Mouse (Mus musculus): Measurements from ENCODE around the gene Cmtm2a.
"Not testable (repeated sequence)": the region's sequence is repeated elsewhere in the genome, so short reads cannot be mapped to it uniquely, and the experiment has no call there.

Gene Cmtm2a
- long read RNA-seq, experiment 1 = 0 reads
- long read RNA-seq, experiment 2, partial matches to known transcripts = 0 of 2 reads
- long read RNA-seq, experiment 2, other reads (novel, unspliced or antisense) = 2 of 2 reads

DNA sequence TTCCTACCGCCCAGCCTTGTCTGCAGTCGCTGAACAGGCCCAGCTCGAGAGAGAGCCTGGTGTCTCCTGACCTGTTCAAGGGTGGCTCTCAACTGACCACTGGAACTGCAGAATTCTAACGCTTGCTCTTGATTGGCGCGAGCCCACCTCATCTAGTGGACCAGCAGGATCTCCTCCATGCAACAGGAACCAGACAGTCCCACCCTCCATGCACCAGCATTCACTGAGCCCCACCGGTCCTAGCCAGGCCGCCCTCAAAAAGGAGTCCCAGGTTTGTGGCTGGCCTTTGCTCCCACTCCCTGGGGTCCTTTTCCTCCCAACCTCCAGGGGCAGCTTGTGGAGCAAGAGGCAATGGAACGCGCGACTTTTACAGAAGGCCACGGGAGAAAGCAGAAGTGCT lies at the start of gene Cmtm2a:
Gene Cmtm2a, minus strand, starts transcription at position 101 of the 400 bp plus-strand sequence.
- intact Hi-C loops (cut with DNase I) = not testable (repeated sequence)

DNA sequence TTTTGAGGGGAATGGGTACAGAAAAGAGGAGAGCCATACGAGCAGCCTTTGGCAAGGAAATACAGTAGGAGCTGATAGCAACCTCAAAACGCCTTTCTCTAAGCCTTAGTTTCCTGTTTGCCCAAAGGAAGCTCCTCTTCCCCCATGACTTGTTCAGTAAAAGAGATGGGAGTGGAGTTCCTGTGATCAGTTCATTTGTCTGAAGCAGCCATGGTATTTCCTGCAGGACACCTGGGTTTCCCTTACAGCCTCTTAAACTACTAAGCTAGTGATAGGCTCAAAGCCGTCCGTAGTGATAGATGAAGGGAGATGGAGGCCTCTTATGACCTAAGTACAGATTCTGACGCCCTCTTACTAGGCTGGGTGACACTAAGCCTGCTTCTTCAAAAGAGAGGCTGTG lies 49.4 kb upstream of the Cmtm2a start:
- intact Hi-C loops (cut with DNase I) = loop anchor here (5.0 to 10.0 kb wide), 3 partner anchors 55 to 198 kb away; partner anchors contain the start of genes Cklf and Cmtm4

- intact Hi-C loops (cut with DNase I) = loop anchor here (5.0 to 10.0 kb wide), 3 partner anchors 56 to 197 kb away; partner anchors contain the start of genes Cklf and Cmtm4
Observed at GRCm38 (mm10) chr8:104341678-104342077, 48.7 kb upstream of the Cmtm2a start.

DNA sequence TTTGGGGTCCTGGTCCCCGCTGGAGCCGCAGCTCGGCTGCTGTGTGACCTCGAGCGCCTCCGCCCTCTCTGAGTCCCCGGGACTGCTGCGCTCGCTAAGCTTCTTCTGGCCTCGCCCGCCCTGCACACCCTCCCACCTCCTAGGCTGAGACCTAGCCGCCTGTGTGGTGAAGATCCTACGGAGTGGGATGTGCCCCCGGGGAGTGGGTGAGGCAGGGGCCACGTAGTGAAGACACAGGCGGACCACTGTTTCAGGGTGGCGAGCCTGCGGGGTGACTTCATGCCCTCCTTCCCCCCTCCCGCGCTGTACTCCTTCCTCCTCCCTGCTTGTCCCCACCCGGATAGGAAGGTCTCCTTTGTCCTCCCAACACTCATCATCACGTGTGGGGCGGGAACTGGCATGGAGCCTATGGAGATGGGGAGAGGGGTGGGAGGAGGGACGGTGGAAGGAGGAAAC lies 48.2 kb upstream of the Cmtm2a start:
- intact Hi-C loops (cut with DNase I) = loop anchor here (5.0 to 10.0 kb wide), 3 partner anchors 56 to 196 kb away; partner anchors contain the start of genes Cklf and Cmtm4

- intact Hi-C loops (cut with DNase I) = loop anchor here (5.0 to 10.0 kb wide), 3 partner anchors 57 to 196 kb away; partner anchors contain the start of genes Cklf and Cmtm4
Observed at GRCm38 (mm10) chr8:104340233-104341105, 47.5 kb upstream of the Cmtm2a start.

GRCm38 (mm10) chr8:104339983-104340232 lies 46.9 kb upstream of the Cmtm2a start:
- intact Hi-C loops (cut with DNase I) = loop anchor here (5.0 to 10.0 kb wide), 3 partner anchors 57 to 195 kb away; partner anchors contain the start of genes Cklf and Cmtm4

DNA sequence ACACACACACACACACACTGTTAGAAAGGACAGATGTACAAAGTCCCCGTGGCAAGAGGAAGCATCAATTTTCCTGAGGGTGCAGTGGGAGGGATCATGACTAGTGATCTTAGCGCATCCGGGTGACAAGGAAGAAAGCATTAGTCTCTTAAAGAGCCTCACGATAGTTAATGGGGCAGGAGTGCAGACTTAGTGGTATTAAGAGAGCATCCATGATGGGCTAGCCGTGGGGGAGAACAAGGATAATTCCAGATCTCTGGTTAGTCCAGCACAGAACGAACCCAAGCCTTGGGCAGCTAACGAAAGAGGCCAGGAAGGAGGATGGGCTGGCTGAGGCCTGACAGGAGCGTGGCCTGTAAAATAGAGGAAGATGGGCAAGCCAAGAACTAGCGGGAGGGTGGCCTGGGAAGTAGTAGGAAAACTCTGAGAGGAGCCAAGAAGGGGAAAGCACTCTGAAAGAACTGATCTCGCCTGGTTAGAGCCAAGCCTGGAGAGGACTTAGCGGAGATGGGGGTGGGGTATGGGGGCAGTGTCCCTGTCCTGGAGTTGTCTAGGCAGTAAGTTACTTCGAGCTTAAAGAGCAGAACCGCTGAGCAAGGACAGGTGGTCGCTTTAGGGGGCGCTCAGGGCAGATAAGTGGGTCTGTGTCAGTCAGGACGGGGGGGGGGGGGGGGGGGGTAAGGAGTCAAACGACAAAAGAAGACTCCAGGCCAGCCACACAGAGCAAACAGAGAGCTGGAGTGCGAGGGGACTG lies 46.4 kb upstream of the Cmtm2a start, which contains the start of gene Cmtm3:
Gene Cmtm3, plus strand, starts transcription at position 182 of the 754 bp plus-strand sequence.
- intact Hi-C loops (cut with DNase I) = no loop called here

GRCm38 (mm10) chr8:104337890-104338289 lies 44.9 kb upstream of the Cmtm2a start:
- intact Hi-C loops (cut with DNase I) = no loop called here

GRCm38 (mm10) chr8:104336806-104337205 lies 43.8 kb upstream of the Cmtm2a start:
- intact Hi-C loops (cut with DNase I) = no loop called here

DNA sequence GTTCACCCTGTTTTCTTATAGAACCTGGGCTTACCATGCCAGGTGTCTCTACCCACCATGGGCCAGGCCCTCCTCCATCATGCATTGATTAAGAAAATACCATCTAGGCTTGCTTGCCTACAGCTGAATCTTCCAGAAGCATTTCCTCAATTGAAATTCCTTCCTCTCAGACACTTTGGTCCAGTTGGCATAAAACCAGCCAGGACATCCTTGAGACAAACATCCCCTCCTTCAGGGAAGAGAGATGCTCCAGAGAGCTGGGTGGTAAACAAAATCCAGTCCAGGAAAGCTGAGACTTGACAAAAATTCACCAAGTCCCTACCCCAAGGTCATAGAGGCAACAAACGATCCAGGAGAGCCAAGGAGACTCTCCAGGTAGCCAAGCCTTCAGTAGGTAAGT lies 41.2 kb upstream of the Cmtm2a start:
- intact Hi-C loops (cut with DNase I) = no loop called here

- intact Hi-C loops (cut with DNase I) = no loop called here
Observed at GRCm38 (mm10) chr8:104333786-104334185, 40.8 kb upstream of the Cmtm2a start.

GRCm38 (mm10) chr8:104332665-104333631 lies 40.0 kb upstream of the Cmtm2a start:
- intact Hi-C loops (cut with DNase I) = no loop called here

- intact Hi-C loops (cut with DNase I) = not testable (repeated sequence)
Observed at GRCm38 (mm10) chr8:104321930-104322329, 28.9 kb upstream of the Cmtm2a start, which contains the start of gene Cmtm2b. TSS of gene Cmtm2b (plus strand) at chr8:104322230.

DNA sequence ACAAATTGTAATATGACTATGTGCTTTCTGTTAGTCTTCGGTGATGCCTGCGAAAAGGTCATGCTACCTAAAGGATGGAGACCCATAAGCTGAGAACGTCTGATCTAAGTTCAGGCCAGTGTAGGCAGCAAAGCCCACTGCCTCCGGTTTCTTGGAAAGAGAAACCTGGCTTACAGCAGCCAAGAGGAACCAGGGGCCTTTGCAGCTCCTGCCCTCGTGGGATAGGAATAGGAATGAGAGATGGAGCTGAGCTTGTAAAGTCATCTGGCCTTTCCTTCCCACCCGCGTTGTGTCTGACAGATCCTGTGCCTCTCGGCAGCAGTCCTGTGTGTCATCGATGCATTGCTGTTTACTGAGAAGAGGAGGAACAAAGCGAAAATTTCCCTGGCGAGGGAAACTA lies 28.3 kb upstream of the Cmtm2a start, which contains the start of gene Gm11020:
Gene Gm11020, plus strand, starts transcription at position 301 of the 400 bp plus-strand sequence.
- intact Hi-C loops (cut with DNase I) = not testable (repeated sequence)

DNA sequence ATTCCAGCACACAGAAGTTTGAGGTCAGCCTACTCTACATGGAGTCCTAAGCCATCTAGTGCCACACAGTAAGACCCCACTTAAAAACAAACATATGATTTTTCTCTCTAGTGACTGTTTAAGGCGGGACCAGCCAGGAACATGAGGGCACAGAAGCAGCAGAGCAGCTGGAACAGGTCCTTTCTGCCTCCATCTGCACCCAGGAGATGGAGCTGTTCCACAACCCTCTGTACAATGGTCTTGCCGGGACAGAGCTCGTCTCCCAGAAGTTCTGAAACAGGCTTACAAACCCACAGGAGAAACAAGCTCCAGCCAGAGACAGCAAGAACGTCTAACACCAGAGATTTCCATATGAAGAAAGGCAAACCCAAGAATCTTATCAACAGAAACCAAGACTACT lies 20.3 kb upstream of the Cmtm2a start:
- intact Hi-C loops (cut with DNase I) = no loop called here

DNA sequence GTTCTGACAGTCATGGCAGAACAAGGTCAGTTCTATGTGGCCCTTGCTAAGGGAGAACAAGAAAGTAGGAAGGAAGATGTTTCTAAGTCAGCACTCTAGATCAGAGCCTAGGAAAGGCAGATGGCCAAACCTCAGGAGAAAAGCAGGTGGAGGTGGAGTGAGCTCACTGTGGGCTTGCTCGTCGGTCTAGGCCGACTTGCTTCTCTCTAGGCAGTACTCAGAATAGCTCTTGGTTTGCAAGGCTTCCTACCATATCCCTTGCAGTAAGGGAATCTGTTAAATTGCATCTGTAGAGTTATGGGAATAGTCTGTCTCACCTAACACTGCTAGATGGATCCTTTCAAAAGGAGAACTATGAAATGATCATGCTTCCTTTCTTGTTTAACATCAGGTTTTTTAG lies 19.0 kb upstream of the Cmtm2a start:
- intact Hi-C loops (cut with DNase I) = not testable (repeated sequence)

DNA sequence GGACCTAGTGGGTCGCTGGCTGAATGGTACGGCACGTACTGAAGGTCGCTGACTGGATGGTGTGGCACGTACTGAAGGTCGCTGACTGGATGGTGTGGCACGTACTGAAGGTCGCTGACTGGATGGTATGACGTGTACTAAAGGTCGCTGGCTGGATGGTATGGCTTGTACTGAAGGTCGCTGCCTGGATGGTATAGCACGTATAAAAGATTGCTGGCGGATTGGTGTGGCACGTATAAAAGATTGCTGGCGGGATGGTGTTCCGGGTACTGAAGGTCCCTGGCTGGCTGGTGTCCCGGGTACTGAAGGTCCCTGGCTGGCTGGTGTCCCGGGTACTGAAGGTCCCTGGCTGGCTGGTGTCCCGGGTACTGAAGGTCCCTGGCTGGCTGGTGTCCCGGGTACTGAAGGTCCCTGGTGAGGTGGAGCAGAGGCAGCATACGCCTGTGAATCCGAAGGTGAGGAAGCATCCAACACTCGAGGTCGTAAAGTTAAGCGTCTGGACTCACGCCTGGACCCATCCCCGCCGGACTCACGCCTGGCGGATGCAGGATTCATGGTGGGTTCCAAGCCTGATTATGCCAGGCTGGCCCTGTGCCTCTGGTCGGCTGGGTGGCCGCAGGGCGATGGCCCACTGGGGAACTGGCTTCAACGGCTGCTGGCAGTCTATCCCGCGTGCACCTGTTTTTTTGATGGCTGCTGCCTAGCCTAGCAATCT lies 16.6 kb upstream of the Cmtm2a start, which contains the start of the genes Gm45711 and Cmtm1:
Gene Gm45711, minus strand, starts transcription at position 641 of the 715 bp plus-strand sequence.
Gene Cmtm1, minus strand, starts transcription at position 705 of the 715 bp plus-strand sequence.
- intact Hi-C loops (cut with DNase I) = not testable (repeated sequence)

DNA sequence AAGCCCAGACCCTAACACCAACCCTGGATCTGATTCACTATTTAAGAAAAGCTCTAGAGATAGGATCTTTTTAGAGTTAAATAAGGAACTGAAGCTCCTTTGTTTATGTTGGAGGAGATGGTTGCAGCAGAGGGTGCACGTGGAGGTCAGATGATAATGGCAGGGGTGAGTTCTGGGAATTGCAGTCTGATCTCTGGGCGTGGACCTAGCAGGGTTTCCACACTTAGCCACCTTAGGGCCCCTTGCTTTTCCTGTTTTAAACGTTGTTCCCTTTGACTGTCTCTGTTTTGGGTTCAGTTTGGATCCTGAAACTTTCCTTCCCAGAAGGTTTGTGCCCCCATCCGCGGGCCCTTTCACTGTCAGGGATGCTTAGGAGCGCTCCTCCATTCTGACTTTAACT lies 15.4 kb upstream of the Cmtm2a start:
- intact Hi-C loops (cut with DNase I) = not testable (repeated sequence)

DNA sequence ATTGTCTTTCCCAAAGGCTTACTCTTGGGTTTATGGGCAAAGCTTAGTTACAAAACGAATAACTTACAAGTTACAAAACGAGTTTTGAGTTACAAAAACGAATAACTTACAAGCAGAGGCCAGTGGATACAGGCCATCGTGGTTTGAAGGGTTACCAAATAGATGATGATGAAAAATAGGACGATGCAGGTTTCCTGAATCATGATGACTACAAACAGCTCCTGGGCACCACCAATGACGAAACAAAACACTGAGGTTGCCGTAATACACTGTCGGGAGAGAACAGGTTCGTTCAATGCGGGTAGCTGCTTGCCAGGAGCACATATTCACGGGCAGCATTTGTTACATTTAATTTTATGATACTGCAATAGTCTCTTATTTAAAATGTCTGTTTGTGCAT lies 12.0 kb upstream of the Cmtm2a start:
- intact Hi-C loops (cut with DNase I) = no loop called here

All from adrenal gland (tissue).